Mouse (Mus musculus): ENCODE data around the gene Olfr1382.
A peak's percentile ranks its signal among the peaks of the same experiment; 100 is the strongest.
"Not testable (repeated sequence)": the region's sequence is repeated elsewhere in the genome, so short reads cannot be mapped to it uniquely, and the experiment has no call there.

The Olfr1382 gene

GRCm38 (mm10) chr11:49527947-49528346, at the start of gene Olfr1382:
Olfr1382 (plus strand) TSS chr11:49528247.
- no peak for DNase-seq (ENCODE audit: low read depth, low spot score)

GRCm38 (mm10) chr11:49485973-49486372, 42.1 kb upstream of the Olfr1382 start:
- no peak for DNase-seq (ENCODE audit: low read depth, low spot score)

DNA sequence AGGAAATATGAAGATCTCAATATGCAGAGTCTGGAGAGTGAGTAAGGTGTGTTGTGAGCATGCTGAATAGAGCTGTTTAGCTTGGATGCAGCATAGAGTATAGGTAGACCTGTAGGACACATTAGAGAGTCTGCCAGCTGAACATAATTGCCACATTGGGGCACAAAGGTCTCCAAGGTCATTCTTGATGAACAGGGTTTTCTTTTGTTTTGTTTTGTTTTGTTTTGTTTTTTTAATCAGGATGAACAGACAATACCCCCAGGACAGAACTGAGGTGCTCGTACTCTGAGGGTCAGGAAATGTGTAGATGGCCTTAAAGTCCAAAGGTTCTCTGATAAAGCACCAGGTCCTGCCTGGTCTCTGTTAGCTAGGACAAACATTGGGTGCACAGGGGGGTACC, 39.3 kb upstream of the Olfr1382 start, which contains the start of gene Olfr1385:
Gene Olfr1385 (plus strand): TSS at position 301 of the 400 bp plus-strand sequence.
- not testable (repeated sequence) for DNase-seq (ENCODE audit: low read depth, low spot score)

- peak; percentile 31 for DNase-seq (ENCODE audit: low read depth, low spot score)
These were observed 10.0 kb upstream of the Olfr1382 start for GRCm38 (mm10) chr11:49518086-49518485.

DNA sequence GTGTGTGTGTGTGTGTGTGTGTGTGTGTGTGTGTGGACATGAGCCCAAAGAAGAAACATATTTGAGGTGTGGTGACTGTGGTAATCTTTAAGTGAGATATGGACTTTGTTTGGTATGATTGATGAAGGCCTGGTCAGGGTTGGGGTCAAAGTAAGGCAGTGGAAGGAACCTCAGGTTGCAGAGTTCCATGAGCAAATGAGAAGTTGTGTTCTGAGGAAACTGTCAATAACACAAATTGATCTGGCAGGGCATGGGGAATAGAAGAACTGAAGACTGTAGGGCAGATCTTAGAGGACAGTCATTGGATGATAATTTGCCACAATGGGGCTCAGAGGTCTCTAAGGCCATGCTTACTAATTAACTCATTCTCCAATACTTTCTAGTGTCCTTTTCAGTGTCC, 8.7 kb upstream of the Olfr1382 start, which contains the start of gene Olfr1383:
Gene Olfr1383 (plus strand): TSS at position 301 of the 400 bp plus-strand sequence.
- DNase-seq (ENCODE audit: low read depth, low spot score) = no peak

GRCm38 (mm10) chr11:49532761-49533160, 4.7 kb downstream of the Olfr1382 start:
- DNase-seq (ENCODE audit: low read depth, low spot score) = no peak

DNA sequence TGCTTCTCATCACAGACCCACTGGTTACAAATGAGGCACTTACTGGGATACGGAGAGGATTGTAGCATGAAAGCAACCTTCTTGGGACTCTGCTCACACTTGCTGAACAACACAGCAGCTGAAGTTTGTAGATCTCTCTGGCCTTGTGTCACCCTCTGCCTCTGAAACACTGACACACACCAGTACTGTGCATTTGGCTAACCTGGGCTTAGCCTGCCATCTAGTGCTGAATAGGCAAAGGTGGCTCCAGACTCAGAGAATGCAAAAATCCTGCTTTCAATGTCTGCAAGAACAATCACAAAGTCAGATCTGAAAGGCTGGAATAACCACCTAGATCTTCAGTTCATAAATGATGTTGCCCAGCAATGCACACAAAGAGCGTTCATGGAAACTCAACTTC, 8.6 kb downstream of the Olfr1382 start:
- DNase-seq (ENCODE audit: low read depth, low spot score) = peak; percentile 18

DNA sequence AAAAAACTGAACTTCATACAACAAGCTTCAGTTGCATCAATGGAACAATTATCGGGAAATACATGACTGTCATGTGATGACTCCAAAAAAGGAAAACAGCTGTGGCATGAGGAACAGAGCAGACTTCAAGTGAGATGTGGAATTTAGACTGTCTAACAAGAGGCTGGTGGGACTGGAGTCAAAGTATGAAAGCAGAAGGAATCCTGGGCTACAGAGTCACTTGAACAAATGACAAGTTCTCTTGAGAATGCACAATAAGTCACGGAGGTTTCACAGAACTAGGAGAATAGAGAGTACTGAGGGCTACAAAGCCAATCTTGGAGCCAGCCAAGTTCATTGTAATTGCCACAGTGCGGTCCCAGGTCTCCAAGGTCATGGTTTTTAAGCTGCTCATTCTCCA, 15.1 kb downstream of the Olfr1382 start, which contains the start of gene Olfr1381:
Gene Olfr1381 (plus strand): TSS at position 301 of the 400 bp plus-strand sequence.
- not testable (repeated sequence) for DNase-seq (ENCODE audit: low read depth, low spot score)

- DNase-seq (ENCODE audit: low read depth, low spot score) = peak; percentile 4
These were observed 26.0 kb downstream of the Olfr1382 start for GRCm38 (mm10) chr11:49554033-49554432.

DNA sequence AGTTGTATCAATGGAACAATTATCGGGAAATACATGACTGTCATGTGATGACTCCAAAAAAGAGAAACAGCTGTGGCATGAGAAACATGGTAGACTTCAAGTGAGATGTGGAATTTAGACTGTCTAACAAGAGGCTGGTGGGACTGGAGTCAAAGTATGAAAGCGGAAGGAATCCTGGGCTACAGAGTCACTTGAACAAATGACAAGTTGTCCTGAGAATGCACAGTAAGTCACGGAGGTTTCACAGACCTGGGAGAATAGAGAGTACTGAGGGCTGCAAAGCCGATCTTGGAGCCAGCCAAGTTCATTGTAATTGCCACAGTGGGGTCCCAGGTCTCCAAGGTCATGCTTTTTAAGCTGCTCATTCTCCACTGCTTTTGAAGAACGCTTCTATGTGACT, 28.5 kb downstream of the Olfr1382 start, which contains the start of gene Olfr1380:
Gene Olfr1380 (plus strand): TSS at position 301 of the 400 bp plus-strand sequence.
- not testable (repeated sequence) for DNase-seq (ENCODE audit: low read depth, low spot score)

- not testable (repeated sequence) for DNase-seq (ENCODE audit: low read depth, low spot score)
These were observed 47.0 kb downstream of the Olfr1382 start for GRCm38 (mm10) chr11:49575054-49575453.

GRCm38 (mm10) chr11:49580452-49580851, 52.4 kb downstream of the Olfr1382 start:
- DNase-seq (ENCODE audit: low read depth, low spot score) = not testable (repeated sequence)
